ENCODE assay signal across 25 mouse cellular contexts in genomic region chr1:170453455-170453854, GRCm38 (mm10).
"Had no signal": no experiment of that assay in that cellular context is flagged by ENCODE, and none has a peak within 500 bp of the region (broad histone marks: within the 10 kb centered on the region; RNA-seq: fewer than 3 reads in every experiment).

No protein-coding gene starts in this region.

- ATAC-seq: inflammation-experienced regulatory T-cells, adult 6 months; intestine, embryonic 15.5 days; intestine, postnatal 0 days; liver, embryonic 12.5 days had no signal

- H3K9ac ChIP-seq: heart, embryonic 12.5 days; hindbrain, embryonic 12.5 days; hindbrain, embryonic 15.5 days; intestine, embryonic 15.5 days; kidney, embryonic 15.5 days; limb, embryonic 13.5 days; limb, embryonic 15.5 days; liver, embryonic 12.5 days had no signal

- H3K27ac ChIP-seq: gastrocnemius, adult 2 months; heart, embryonic 10.5 days; hindbrain, embryonic 12.5 days; hindbrain, embryonic 15.5 days; intestine, embryonic 15.5 days; kidney, embryonic 15.5 days; kidney, postnatal 0 days; layer of hippocampus, adult 2 months; left cerebral cortex, adult 2 months; limb, embryonic 13.5 days; limb, embryonic 15.5 days; liver, embryonic 12.5 days had no signal

- DNase-seq: gastrocnemius, adult 2 months; gastrocnemius, postnatal 10 days; gastrocnemius, postnatal 25 days; heart, adult 18-20 months; heart, postnatal 10 days; heart, postnatal 4 days; kidney, adult 18-20 months; kidney, adult 9 months; kidney, postnatal 14 days; kidney, postnatal 36 days; left cerebral cortex, postnatal 4 days had no signal

- H3K36me3 ChIP-seq: heart, embryonic 12.5 days; hindbrain, embryonic 12.5 days; hindbrain, embryonic 15.5 days; intestine, embryonic 15.5 days; kidney, embryonic 15.5 days; limb, embryonic 13.5 days; limb, embryonic 15.5 days; liver, embryonic 12.5 days had no signal

- H3K27me3 ChIP-seq: heart, embryonic 12.5 days; hindbrain, embryonic 12.5 days; hindbrain, embryonic 15.5 days; intestine, embryonic 15.5 days; kidney, embryonic 15.5 days; limb, embryonic 13.5 days; limb, embryonic 15.5 days; liver, embryonic 12.5 days had no signal

- H3K9me3 ChIP-seq: heart, embryonic 10.5 days; hindbrain, embryonic 15.5 days; intestine, embryonic 15.5 days; kidney, embryonic 15.5 days; limb, embryonic 13.5 days; limb, embryonic 15.5 days; liver, embryonic 12.5 days had no signal

- H3K4me3 ChIP-seq: gastrocnemius, adult 2 months; heart, embryonic 10.5 days; heart, embryonic 12.5 days; hindbrain, embryonic 12.5 days; hindbrain, embryonic 15.5 days; intestine, embryonic 15.5 days; kidney, embryonic 15.5 days; layer of hippocampus, adult 2 months; left cerebral cortex, adult 2 months; limb, embryonic 13.5 days; limb, embryonic 15.5 days; liver, embryonic 12.5 days had no signal

- H3K4me2 ChIP-seq: heart, embryonic 12.5 days; hindbrain, embryonic 12.5 days; hindbrain, embryonic 15.5 days; intestine, embryonic 15.5 days; kidney, embryonic 15.5 days; limb, embryonic 13.5 days; limb, embryonic 15.5 days; liver, embryonic 12.5 days had no signal
